Mouse (Mus musculus) myocyte (in vitro differentiated cells): ENCODE measurements around the gene Tmem54.

ENCODE experiments used
- CEBPB ChIP-seq: IDR thresholded peaks from 2 replicates; pipeline ENCODE4 v1.6.1; 2011; ENCODE audit warnings: mild to moderate bottlenecking, moderate library complexity; ENCODE audit not compliant: poor library complexity, insufficient read depth, severe bottlenecking
- MAX ChIP-seq: IDR thresholded peaks from one replicate; pipeline ENCODE4 v1.6.1; 2011; ENCODE audit warnings: low read depth, mild to moderate bottlenecking, control low read depth
- MYOD1 ChIP-seq, 3 experiments: IDR thresholded peaks; one replicate each; pipeline ENCODE4 v1.6.1; 2011; ENCODE audit warnings: control low read depth in 2 of 3, low read depth in 2 of 3, mild to moderate bottlenecking in 2 of 3, moderate library complexity in 1 of 3; ENCODE audit not compliant: insufficient read length in 2 of 3, control insufficient read depth in 1 of 3
- MYOG ChIP-seq, 3 experiments: IDR thresholded peaks; one replicate each; pipeline ENCODE4 v1.6.1; 2011; ENCODE audit warnings: control low read depth in 2 of 3, low read depth in 2 of 3, mild to moderate bottlenecking in 2 of 3; ENCODE audit not compliant: insufficient read length in 2 of 3, control insufficient read depth in 1 of 3, insufficient read depth in 1 of 3
- SRF ChIP-seq: IDR thresholded peaks from one replicate; pipeline ENCODE4 v1.6.1; 2011; ENCODE audit warnings: low read depth; ENCODE audit not compliant: control insufficient read depth, insufficient read length
- USF1 ChIP-seq: IDR thresholded peaks from one replicate; pipeline ENCODE4 v1.6.1; 2011; ENCODE audit warnings: low read depth, mild to moderate bottlenecking, control low read depth, moderate library complexity

- TF ChIP-seq MAX, result no peak
- TF ChIP-seq USF1, result no peak
- TF ChIP-seq CEBPB, result no peak
- TF ChIP-seq SRF, result no peak
- no peak for TF ChIP-seq MYOG (IDR thresholded peaks at IDR 0.05; ENCODE audit: control insufficient read depth in 1 of 3, insufficient read depth in 1 of 3, insufficient read length in 2 of 3, low read depth in 2 of 3)
- no peak for TF ChIP-seq MYOD1 (IDR thresholded peaks at IDR 0.05; ENCODE audit: control insufficient read depth in 1 of 3, insufficient read length in 2 of 3, low read depth in 2 of 3)
These were observed 46.0 kb downstream of the Tmem54 start for GRCm38 (mm10) chr4:129151276-129151811.
